ENCODE assay signal across 16 mouse cellular contexts in genomic region chr3:34959044-34959521, GRCm38 (mm10).
DNase-seq lines count a peak whose midpoint lies in the region; ATAC-seq lines count a peak whose summit lies in the region.
"Had no signal": no experiment of that assay in that cellular context is flagged by ENCODE, and none has a peak within 500 bp of the region (broad histone marks: within the 10 kb centered on the region; RNA-seq: fewer than 3 reads in every experiment).

No protein-coding gene starts in this region.

- no peak overlapping the region for H3K9ac ChIP-seq in forebrain, embryonic 11.5 days (ENCODE audit: low read length)
- no peak overlapping the region for H3K9ac ChIP-seq in midbrain, embryonic 12.5 days (replicated peaks)
- H3K9ac ChIP-seq: liver, embryonic 15.5 days had no signal

- H3K27me3 ChIP-seq in forebrain, embryonic 11.5 days (ENCODE audit: control insufficient read depth, insufficient read depth, low read length), result no peaks in the 10 kb centered on the region
- no peaks in the 10 kb centered on the region for H3K27me3 ChIP-seq in forebrain, embryonic 10.5 days (ENCODE audit: poor library complexity, severe bottlenecking)
- no peaks in the 10 kb centered on the region for H3K27me3 ChIP-seq in hindbrain, embryonic 10.5 days (ENCODE audit: insufficient read depth, poor library complexity, severe bottlenecking)
- H3K27me3 ChIP-seq in midbrain, embryonic 12.5 days, result no peaks in the 10 kb centered on the region
- H3K27me3 ChIP-seq: liver, embryonic 15.5 days had no signal

- H3K4me2 ChIP-seq in forebrain, embryonic 11.5 days (ENCODE audit: low read depth, low read length, severe bottlenecking), result no peak overlapping the region
- H3K4me2 ChIP-seq in midbrain, embryonic 12.5 days (replicated peaks), result peak overlapping the region; percentile 24
- H3K4me2 ChIP-seq: liver, embryonic 15.5 days had no signal

- H3K36me3 ChIP-seq in forebrain, embryonic 11.5 days (ENCODE audit: control insufficient read depth, insufficient read depth, low read length), result no peaks in the 10 kb centered on the region
- no peaks in the 10 kb centered on the region for H3K36me3 ChIP-seq in forebrain, embryonic 10.5 days (replicated peaks)
- H3K36me3 ChIP-seq in hindbrain, embryonic 10.5 days, result no peaks in the 10 kb centered on the region
- no peaks in the 10 kb centered on the region for H3K36me3 ChIP-seq in midbrain, embryonic 12.5 days
- H3K36me3 ChIP-seq: liver, embryonic 15.5 days had no signal

- no peak overlapping the region for H3K27ac ChIP-seq in forebrain, embryonic 11.5 days (ENCODE audit: low read depth, low read length)
- H3K27ac ChIP-seq in forebrain, embryonic 10.5 days, result no peak overlapping the region
- H3K27ac ChIP-seq in hindbrain, embryonic 10.5 days, result 0 out of 2 replicates have a peak overlapping the region, but pooled peaks have one; percentile 13
- no peak overlapping the region for H3K27ac ChIP-seq in midbrain, embryonic 12.5 days (replicated peaks)
- H3K27ac ChIP-seq: kidney, postnatal 0 days; liver, embryonic 15.5 days; stomach, postnatal 0 days had no signal

- 84% methylated on average over 19 of the region's 19 CpGs for WGBS in forebrain, embryonic 11.5 days
- 89% methylated on average over 19 of the region's 19 CpGs for WGBS in forebrain, embryonic 10.5 days
- 62% methylated on average over 19 of the region's 19 CpGs for WGBS in hindbrain, embryonic 10.5 days
- WGBS in midbrain, embryonic 12.5 days, result 62% methylated on average over 19 of the region's 19 CpGs

- H3K9me3 ChIP-seq in forebrain, embryonic 11.5 days (ENCODE audit: control insufficient read depth, low read length), result no peaks in the 10 kb centered on the region
- H3K9me3 ChIP-seq in forebrain, embryonic 10.5 days, result no peaks in the 10 kb centered on the region
- no peaks in the 10 kb centered on the region for H3K9me3 ChIP-seq in hindbrain, embryonic 10.5 days
- no peaks in the 10 kb centered on the region for H3K9me3 ChIP-seq in midbrain, embryonic 12.5 days
- H3K9me3 ChIP-seq: liver, embryonic 15.5 days had no signal

- peaks cover 3% of the 10 kb centered on the region; the same call in 1 of the 2 replicates for H3K4me1 ChIP-seq in forebrain, embryonic 11.5 days (replicated peaks; ENCODE audit: control insufficient read depth, insufficient read depth, low read length)
- H3K4me1 ChIP-seq in forebrain, embryonic 10.5 days, result peaks cover 8% of the 10 kb centered on the region; the same call in 1 of the 2 replicates
- H3K4me1 ChIP-seq in hindbrain, embryonic 10.5 days (replicated peaks), result peaks cover 18% of the 10 kb centered on the region
- peaks cover 13% of the 10 kb centered on the region; the same call in 1 of the 2 replicates for H3K4me1 ChIP-seq in midbrain, embryonic 12.5 days
- H3K4me1 ChIP-seq: liver, embryonic 15.5 days had no signal

- no peak overlapping the region for H3K4me3 ChIP-seq in forebrain, embryonic 11.5 days (ENCODE audit: low read depth, low read length)
- no peak overlapping the region for H3K4me3 ChIP-seq in forebrain, embryonic 10.5 days
- no peak overlapping the region for H3K4me3 ChIP-seq in hindbrain, embryonic 10.5 days
- no peak overlapping the region for H3K4me3 ChIP-seq in midbrain, embryonic 12.5 days
- H3K4me3 ChIP-seq: liver, embryonic 15.5 days; myocyte had no signal

- 0 out of 2 replicates have a peak, but pooled peaks have one; percentile 21 for ATAC-seq in forebrain, embryonic 11.5 days (replicated peaks; ENCODE audit: low FRiP score)
- ATAC-seq in midbrain, embryonic 12.5 days (ENCODE audit: low FRiP score, low read depth), result peak; percentile 83
- ATAC-seq in erythroid progenitor cell, adult 5-6 weeks (replicated peaks; ENCODE audit: low FRiP score, poor library complexity, severe bottlenecking), result no peak

- no peak for DNase-seq in forebrain, embryonic 11.5 days (ENCODE audit: low spot score)
- no peak for DNase-seq in forebrain, embryonic 10.5 days (ENCODE audit: extremely low spot score, low spot score)
- DNase-seq in ZHBTc4 (ENCODE audit: low read depth, low spot score), result peak; percentile 3
- peak; percentile 52 for DNase-seq in hindbrain, embryonic 10.5 days (ENCODE audit: low spot score)
- DNase-seq in layer of hippocampus, postnatal 25 days (ENCODE audit: extremely low spot score in 1 of 2, low spot score in 1 of 2), result no peak
- DNase-seq in layer of hippocampus, adult 8-10 months (ENCODE audit: low spot score in 2 of 2), result no peak
- DNase-seq: adrenal gland, postnatal 10 days; cerebellum, postnatal 25 days; lung, postnatal 4 days; spleen, adult 18-20 months had no signal

Comparison
In these comparisons a context has a peak if more than half of its experiments do, and no peak if none do; other contexts are left out.
1. DNase-seq: peak in ZHBTc4 (single experiment) and hindbrain, embryonic 10.5 days (single experiment); none in forebrain, embryonic 11.5 days (single experiment), forebrain, embryonic 10.5 days (single experiment), layer of hippocampus, postnatal 25 days (0 of 2) and layer of hippocampus, adult 8-10 months (0 of 2).